Mouse (Mus musculus): ENCODE measurements around the gene Fgd4. TPM values are rescaled to one million over a fixed set of nuclear protein-coding genes. Genes with fewer than 3 reads are reported as not detected.

Gene Fgd4
- polyA plus RNA-seq, 1 experiment from 2014 or later: 12.1 TPM

- H3K9ac ChIP-seq: no peak overlapping the region
- H3K36me3 ChIP-seq: no peaks in the 10 kb centered on the region
- H3K27me3 ChIP-seq (replicated peaks): no peaks in the 10 kb centered on the region
- no peak overlapping the region for H3K27ac ChIP-seq (ENCODE audit: poor library complexity, severe bottlenecking)
- H3K9me3 ChIP-seq (replicated peaks): no peaks in the 10 kb centered on the region
- no peak for ATAC-seq (ENCODE audit: insufficient number of reproducible peaks, low FRiP score)
- no peak overlapping the region for H3K4me3 ChIP-seq
- no peak overlapping the region for H3K4me2 ChIP-seq
- WGBS: 66% methylated on average over 1 of the region's 1 CpGs
- peaks cover 15% of the 10 kb centered on the region for H3K4me1 ChIP-seq (replicated peaks)
Observed at GRCm38 (mm10) chr16:16566786-16567185, 33.6 kb downstream of the Fgd4 start.

DNA sequence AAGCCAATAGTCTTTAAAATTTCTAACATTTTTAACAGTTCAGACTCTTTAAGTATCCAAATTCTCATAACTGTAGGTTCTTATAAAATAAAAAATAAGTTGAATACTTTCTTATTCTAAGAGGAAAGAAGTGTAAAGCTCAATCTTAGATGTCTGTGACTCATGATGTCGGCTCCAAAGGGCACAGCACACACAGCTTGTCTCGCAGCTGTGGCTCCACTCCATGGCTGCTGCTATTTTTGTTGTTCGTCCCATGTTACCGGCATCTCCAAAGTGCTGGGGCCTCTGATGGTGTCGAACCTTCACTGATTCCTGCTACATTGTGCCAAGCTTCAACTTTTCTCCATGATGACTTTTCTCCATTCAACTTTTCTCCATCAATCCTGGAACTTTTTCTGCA, 34.1 kb downstream of the Fgd4 start:
- Histone ChIP-seq H3K27me3 (replicated peaks) (no peaks in the 10 kb centered on the region), H3K36me3 (no peaks in the 10 kb centered on the region), H3K4me2 (no peak overlapping the region)

GRCm38 (mm10) chr16:16565786-16566185, 34.6 kb downstream of the Fgd4 start:
- no peak overlapping the region for H3K4me2 ChIP-seq
- H3K9me3 ChIP-seq (replicated peaks): no peaks in the 10 kb centered on the region
- no peak overlapping the region for H3K27ac ChIP-seq (ENCODE audit: poor library complexity, severe bottlenecking)
- ATAC-seq (ENCODE audit: insufficient number of reproducible peaks, low FRiP score): no peak
- H3K36me3 ChIP-seq: no peaks in the 10 kb centered on the region
- no peak overlapping the region for H3K4me3 ChIP-seq
- H3K4me1 ChIP-seq (replicated peaks): peaks cover 15% of the 10 kb centered on the region
- no peaks in the 10 kb centered on the region for H3K27me3 ChIP-seq (replicated peaks)
- no peak overlapping the region for H3K9ac ChIP-seq

More for the DNA sequence above, 34.1 kb downstream of the Fgd4 start:
- WGBS: 42% methylated on average over 5 of the region's 5 CpGs
- Histone ChIP-seq H3K9ac (no peak overlapping the region), H3K4me3 (no peak overlapping the region), H3K4me1 (replicated peaks) (peaks cover 15% of the 10 kb centered on the region), H3K27ac (ENCODE audit: poor library complexity, severe bottlenecking) (no peak overlapping the region), H3K9me3 (replicated peaks) (no peaks in the 10 kb centered on the region)
- no peak for ATAC-seq (ENCODE audit: insufficient number of reproducible peaks, low FRiP score)

- Histone ChIP-seq H3K4me1 (replicated peaks) (peaks cover 26% of the 10 kb centered on the region), H3K27ac (ENCODE audit: poor library complexity, severe bottlenecking) (no peak overlapping the region), H3K36me3 (no peaks in the 10 kb centered on the region), H3K9me3 (replicated peaks) (no peaks in the 10 kb centered on the region), H3K4me3 (no peak overlapping the region), H3K27me3 (replicated peaks) (no peaks in the 10 kb centered on the region), H3K9ac (no peak overlapping the region), H3K4me2 (no peak overlapping the region)
- ATAC-seq (ENCODE audit: insufficient number of reproducible peaks, low FRiP score): no peak
Observed at GRCm38 (mm10) chr16:16560718-16561117, 39.6 kb downstream of the Fgd4 start.

DNA sequence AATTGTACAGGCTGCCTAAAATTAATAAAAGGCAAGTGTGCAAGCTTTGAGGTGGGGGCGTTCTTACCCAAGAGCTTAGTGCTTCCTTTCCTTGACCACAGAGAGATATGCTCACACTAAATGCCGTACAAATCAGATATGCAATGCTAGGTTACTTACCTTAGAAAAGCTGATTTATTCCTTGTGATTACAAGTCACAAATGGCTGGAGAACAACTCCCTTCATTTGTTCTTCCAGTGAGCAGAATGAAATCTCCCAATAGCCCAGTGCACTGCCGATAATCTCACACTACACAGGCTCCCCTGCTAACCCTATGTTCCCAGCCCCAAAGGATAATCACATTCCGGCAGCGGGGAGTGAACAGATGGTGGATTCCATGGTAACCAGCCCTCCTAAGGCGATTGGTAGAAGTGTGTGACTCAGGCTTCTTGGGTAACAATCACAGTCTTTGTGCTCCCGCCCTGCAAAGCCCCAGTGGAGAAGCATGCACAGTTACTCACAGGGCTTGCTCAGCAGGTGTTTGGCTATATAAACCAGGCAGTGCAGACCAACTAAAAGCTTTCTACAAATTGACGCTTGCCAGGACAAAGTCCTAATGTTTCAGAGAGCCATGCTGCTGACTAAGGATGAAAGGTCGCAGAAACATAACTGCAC, 40.3 kb downstream of the Fgd4 start:
- H3K9ac ChIP-seq: no peak overlapping the region

DNA sequence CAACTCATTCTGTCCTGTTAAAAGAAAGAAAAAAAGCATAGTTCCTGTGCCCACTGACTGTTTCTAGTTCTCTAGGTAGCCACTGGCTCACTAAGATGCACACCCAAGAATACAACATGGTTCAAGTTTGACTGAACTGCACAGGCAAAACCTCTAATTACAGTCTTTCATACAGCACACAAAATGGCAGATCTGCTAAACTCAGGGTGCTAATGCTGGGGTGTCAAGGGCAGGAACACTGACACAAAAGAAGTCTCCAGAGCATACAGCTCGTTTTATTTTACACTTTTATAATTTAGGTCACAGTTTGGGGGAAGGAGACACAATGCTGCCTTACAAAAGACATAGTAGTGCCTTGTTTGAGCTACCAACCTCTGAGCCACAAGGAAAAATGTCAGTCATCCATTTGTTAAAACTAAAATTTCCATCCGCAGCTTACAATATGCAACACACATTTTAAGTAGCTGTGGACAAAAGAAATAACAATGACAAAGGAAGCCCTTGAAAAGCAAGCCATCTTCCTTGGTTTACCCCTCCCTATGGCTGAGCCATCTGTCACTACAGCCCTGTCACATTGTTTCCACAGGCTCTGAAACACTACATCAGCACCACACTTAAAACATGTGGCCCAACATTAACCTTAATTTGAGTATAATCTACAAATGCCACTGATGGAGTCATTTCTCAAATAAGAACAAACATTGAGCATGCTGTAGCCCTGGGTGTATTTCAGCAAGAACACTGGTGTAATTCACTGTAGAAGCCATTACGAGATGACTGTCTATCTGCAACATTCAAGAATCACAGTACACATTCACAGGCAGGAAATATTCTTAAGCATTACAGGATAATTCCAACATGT, 41.1 kb downstream of the Fgd4 start:
- Histone ChIP-seq H3K9ac (no peak overlapping the region), H3K9me3 (replicated peaks) (no peaks in the 10 kb centered on the region), H3K4me1 (replicated peaks) (peaks cover 25% of the 10 kb centered on the region), H3K4me3 (peak overlapping the region; percentile 21), H3K27me3 (replicated peaks) (no peaks in the 10 kb centered on the region), H3K27ac (ENCODE audit: poor library complexity, severe bottlenecking) (peak overlapping the region; percentile 34; the same call in 1 of the 2 replicates), H3K36me3 (no peaks in the 10 kb centered on the region), H3K4me2 (peak overlapping the region; percentile 39)
- 59% methylated on average over 3 of the region's 3 CpGs for WGBS
- ATAC-seq (ENCODE audit: insufficient number of reproducible peaks, low FRiP score): no peak

More for the DNA sequence above, 40.3 kb downstream of the Fgd4 start:
- Histone ChIP-seq H3K4me2 (peak overlapping the region; percentile 39), H3K4me3 (peak overlapping the region; percentile 21), H3K36me3 (no peaks in the 10 kb centered on the region), H3K27me3 (replicated peaks) (no peaks in the 10 kb centered on the region), H3K27ac (ENCODE audit: poor library complexity, severe bottlenecking) (peak overlapping the region; percentile 34; the same call in 1 of the 2 replicates), H3K4me1 (replicated peaks) (peaks cover 23% of the 10 kb centered on the region), H3K9me3 (replicated peaks) (no peaks in the 10 kb centered on the region)
- ATAC-seq (ENCODE audit: insufficient number of reproducible peaks, low FRiP score): peak; percentile 89
- 11% methylated on average over 9 of the region's 9 CpGs for WGBS

GRCm38 (mm10) chr16:16557738-16558137, 42.6 kb downstream of the Fgd4 start:
- H3K36me3 ChIP-seq: no peaks in the 10 kb centered on the region
- no peak overlapping the region for H3K9ac ChIP-seq
- H3K4me1 ChIP-seq (replicated peaks): peaks cover 22% of the 10 kb centered on the region
- H3K4me2 ChIP-seq: no peak overlapping the region
- no peaks in the 10 kb centered on the region for H3K9me3 ChIP-seq (replicated peaks)
- no peaks in the 10 kb centered on the region for H3K27me3 ChIP-seq (replicated peaks)
- no peak overlapping the region for H3K4me3 ChIP-seq
- WGBS: 73% methylated on average over 4 of the region's 4 CpGs
- H3K27ac ChIP-seq (ENCODE audit: poor library complexity, severe bottlenecking): no peak overlapping the region
- no peak for ATAC-seq (ENCODE audit: insufficient number of reproducible peaks, low FRiP score)

DNA sequence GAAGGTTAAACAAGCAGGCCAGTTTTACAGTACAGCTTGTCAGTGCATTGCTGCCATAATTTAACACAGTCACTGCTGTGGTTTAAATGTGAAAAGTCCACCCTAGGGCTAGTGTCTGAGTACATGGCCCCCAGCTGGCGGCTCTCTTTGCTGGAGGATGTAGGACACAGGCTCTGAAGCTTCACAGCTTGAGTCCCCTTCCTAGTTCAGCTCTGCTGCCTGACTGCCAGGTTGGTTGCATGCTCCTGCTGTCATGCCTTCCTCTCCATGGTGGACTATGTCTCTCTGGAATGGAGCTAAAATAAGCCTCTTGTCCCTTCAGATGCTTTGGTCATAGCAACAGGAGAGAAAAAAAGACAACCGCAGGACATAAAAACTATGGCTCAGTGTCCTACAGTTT, 46.3 kb downstream of the Fgd4 start:
- peaks cover 12% of the 10 kb centered on the region for H3K4me1 ChIP-seq (replicated peaks)
- H3K4me3 ChIP-seq: no peak overlapping the region
- no peak overlapping the region for H3K27ac ChIP-seq (ENCODE audit: poor library complexity, severe bottlenecking)
- WGBS: 58% methylated on average over 2 of the region's 2 CpGs
- no peak overlapping the region for H3K4me2 ChIP-seq
- ATAC-seq (ENCODE audit: insufficient number of reproducible peaks, low FRiP score): no peak
- H3K9ac ChIP-seq: no peak overlapping the region
- no peaks in the 10 kb centered on the region for H3K36me3 ChIP-seq
- no peaks in the 10 kb centered on the region for H3K27me3 ChIP-seq (replicated peaks)
- no peaks in the 10 kb centered on the region for H3K9me3 ChIP-seq (replicated peaks)

GRCm38 (mm10) chr16:16552197-16552596, 48.2 kb downstream of the Fgd4 start:
- H3K9me3 ChIP-seq (replicated peaks): no peaks in the 10 kb centered on the region
- no peak for ATAC-seq (ENCODE audit: insufficient number of reproducible peaks, low FRiP score)
- peaks cover 12% of the 10 kb centered on the region for H3K4me1 ChIP-seq (replicated peaks)
- no peaks in the 10 kb centered on the region for H3K36me3 ChIP-seq
- H3K4me2 ChIP-seq: no peak overlapping the region
- no peaks in the 10 kb centered on the region for H3K27me3 ChIP-seq (replicated peaks)
- H3K4me3 ChIP-seq: no peak overlapping the region
- no peak overlapping the region for H3K9ac ChIP-seq
- 29% methylated on average over 2 of the region's 2 CpGs for WGBS
- no peak overlapping the region for H3K27ac ChIP-seq (ENCODE audit: poor library complexity, severe bottlenecking)

- Histone ChIP-seq H3K4me2 (no peak overlapping the region), H3K9ac (no peak overlapping the region), H3K36me3 (no peaks in the 10 kb centered on the region), H3K27ac (ENCODE audit: poor library complexity, severe bottlenecking) (no peak overlapping the region), H3K4me3 (no peak overlapping the region), H3K27me3 (replicated peaks) (no peaks in the 10 kb centered on the region), H3K4me1 (replicated peaks) (peaks cover 17% of the 10 kb centered on the region), H3K9me3 (replicated peaks) (no peaks in the 10 kb centered on the region)
- 84% methylated on average over 2 of the region's 2 CpGs for WGBS
- ATAC-seq (ENCODE audit: insufficient number of reproducible peaks, low FRiP score): no peak
Observed at GRCm38 (mm10) chr16:16549105-16549504, 51.2 kb downstream of the Fgd4 start.

- Histone ChIP-seq H3K4me2 (no peak overlapping the region), H3K36me3 (no peaks in the 10 kb centered on the region), H3K27me3 (replicated peaks) (no peaks in the 10 kb centered on the region), H3K4me1 (replicated peaks) (peaks cover 18% of the 10 kb centered on the region), H3K9me3 (replicated peaks) (no peaks in the 10 kb centered on the region), H3K9ac (no peak overlapping the region), H3K4me3 (no peak overlapping the region), H3K27ac (ENCODE audit: poor library complexity, severe bottlenecking) (no peak overlapping the region)
- no peak for ATAC-seq (ENCODE audit: insufficient number of reproducible peaks, low FRiP score)
- WGBS: 50% methylated on average over 1 of the region's 1 CpGs
Observed at GRCm38 (mm10) chr16:16546657-16547056, 53.7 kb downstream of the Fgd4 start.
